Mouse (Mus musculus) limb, embryonic 11.5 days (tissue): ENCODE data around the gene Ifitm7. TPM values are rescaled to one million over a fixed set of nuclear protein-coding genes. Genes with fewer than 3 reads are reported as not detected.

Experiments used
- ATAC-seq: fragments of 200-750 bp; cut with Nextera tagmentation; 2 replicates; pipeline ENCODE4 v1.8.0; 2017; ENCODE audit warnings: low read depth; ENCODE audit not compliant: insufficient number of reproducible peaks, low FRiP score, low TSS enrichment
- DNase-seq: peaks from one replicate; pipeline ENCODE4 v3.0.0-alpha.2; 2015; ENCODE audit warnings: low spot score
- H3K27ac ChIP-seq: fragments of 300-500 bp; sonication (generic); replicated peaks from 2 replicates; pipeline ENCODE4 v1.5.1; 2014; ENCODE audit warnings: low read depth, mild to moderate bottlenecking, low read length
- H3K27me3 ChIP-seq: fragments of 300-500 bp; sonication (generic); 2 replicates; pipeline ENCODE4 v1.6.1; 2014; ENCODE audit warnings: mild to moderate bottlenecking, low read length, mixed read lengths; ENCODE audit not compliant: control insufficient read depth, insufficient read depth
- H3K36me3 ChIP-seq: fragments of 300-500 bp; sonication (generic); 2 replicates; pipeline ENCODE4 v1.6.1; 2014; ENCODE audit warnings: mild to moderate bottlenecking, low read length, moderate library complexity, mixed read lengths; ENCODE audit not compliant: control insufficient read depth, insufficient read depth
- H3K4me1 ChIP-seq: fragments of 300-500 bp; sonication (generic); 2 replicates; pipeline ENCODE4 v1.6.1; 2014; ENCODE audit warnings: low read length, mixed read lengths; ENCODE audit not compliant: control insufficient read depth, insufficient read depth
- H3K4me2 ChIP-seq: fragments of 300-500 bp; sonication (generic); 2 replicates; pipeline ENCODE4 v1.6.1; 2014; ENCODE audit warnings: low read depth, mild to moderate bottlenecking, moderate library complexity; ENCODE audit not compliant: severe bottlenecking
- H3K4me3 ChIP-seq: fragments of 300-500 bp; sonication (generic); 2 replicates; pipeline ENCODE4 v1.5.1; 2014; ENCODE audit warnings: low read depth, low read length
- H3K9ac ChIP-seq: fragments of 300-500 bp; sonication (generic); 2 replicates; pipeline ENCODE4 v1.6.1; 2014; ENCODE audit warnings: mild to moderate bottlenecking, low read length
- H3K9me3 ChIP-seq: fragments of 300-500 bp; sonication (generic); 2 replicates; pipeline ENCODE4 v1.6.1; 2016; ENCODE audit warnings: low read length; ENCODE audit not compliant: control insufficient read depth
- WGBS: fragments of 180-500 bp; shearing (Covaris S2); extraction: QIAGEN DNeasy Blood & Tissue Kit; methylation state at CpG from one replicate; pipeline ENCODE4 v1.1.7; 2014; 5-methylcytosine and 5-hydroxymethylcytosine counted together
- polyA plus RNA-seq: library from polyadenylated mRNA; unstranded; fragments of >200 nt; fragmentation: Nextera tagmentation; extraction: Ambion mirVana; gene quantifications from 2 replicates; pipeline ENCODE4 v1.2.1, GENCODE M21; 2014

Ifitm7 gene
- polyA plus RNA-seq, 1 experiment from 2014 or later: 0.21 TPM

DNA sequence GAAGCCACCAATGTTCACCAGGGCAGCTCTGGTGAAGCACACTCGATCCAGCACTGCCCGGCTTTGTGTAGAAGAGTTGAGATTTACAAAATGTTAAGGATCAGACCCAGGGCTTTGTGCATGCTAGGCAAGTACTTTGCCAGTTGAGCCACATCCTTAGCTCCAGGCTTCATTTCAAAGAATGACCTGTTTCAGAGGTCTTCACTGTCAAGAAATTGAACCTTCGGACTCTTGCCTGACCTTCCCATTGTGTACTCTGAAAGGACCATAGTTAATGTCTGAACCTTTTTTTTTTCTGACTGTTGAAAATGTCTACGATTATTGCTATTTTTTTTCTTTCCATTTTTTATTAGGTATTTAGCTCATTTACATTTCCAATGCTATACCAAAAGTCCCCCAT, 23.3 kb upstream of the Ifitm7 start:
- Histone ChIP-seq H3K27me3 (no peaks in the 10 kb centered on the region), H3K4me2 (no peak overlapping the region), H3K4me3 (no peak overlapping the region), H3K27ac (no peak overlapping the region), H3K4me1 (no peaks in the 10 kb centered on the region), H3K36me3 (no peaks in the 10 kb centered on the region), H3K9me3 (no peaks in the 10 kb centered on the region), H3K9ac (no peak overlapping the region)
- no peak for ATAC-seq
- DNase-seq: no peak
- 92% methylated on average over 4 of the region's 4 CpGs for WGBS

- no peak for ATAC-seq
- H3K27ac ChIP-seq: no peak overlapping the region
- H3K4me3 ChIP-seq: no peak overlapping the region
- no peaks in the 10 kb centered on the region for H3K36me3 ChIP-seq
- no peak overlapping the region for H3K9ac ChIP-seq
- DNase-seq: no peak
- no peaks in the 10 kb centered on the region for H3K27me3 ChIP-seq
- no peaks in the 10 kb centered on the region for H3K9me3 ChIP-seq
- H3K4me1 ChIP-seq: no peaks in the 10 kb centered on the region
- H3K4me2 ChIP-seq: no peak overlapping the region
Observed at GRCm38 (mm10) chr16:14008708-14009107, 22.0 kb upstream of the Ifitm7 start.

GRCm38 (mm10) chr16:14008081-14008480, 21.4 kb upstream of the Ifitm7 start:
- DNase-seq: no peak
- no peak overlapping the region for H3K9ac ChIP-seq
- H3K4me2 ChIP-seq: no peak overlapping the region
- no peaks in the 10 kb centered on the region for H3K9me3 ChIP-seq
- no peak overlapping the region for H3K4me3 ChIP-seq
- H3K27me3 ChIP-seq: no peaks in the 10 kb centered on the region
- no peak for ATAC-seq
- WGBS: 80% methylated on average over 2 of the region's 2 CpGs
- H3K36me3 ChIP-seq: no peaks in the 10 kb centered on the region
- H3K27ac ChIP-seq: no peak overlapping the region
- no peaks in the 10 kb centered on the region for H3K4me1 ChIP-seq

DNA sequence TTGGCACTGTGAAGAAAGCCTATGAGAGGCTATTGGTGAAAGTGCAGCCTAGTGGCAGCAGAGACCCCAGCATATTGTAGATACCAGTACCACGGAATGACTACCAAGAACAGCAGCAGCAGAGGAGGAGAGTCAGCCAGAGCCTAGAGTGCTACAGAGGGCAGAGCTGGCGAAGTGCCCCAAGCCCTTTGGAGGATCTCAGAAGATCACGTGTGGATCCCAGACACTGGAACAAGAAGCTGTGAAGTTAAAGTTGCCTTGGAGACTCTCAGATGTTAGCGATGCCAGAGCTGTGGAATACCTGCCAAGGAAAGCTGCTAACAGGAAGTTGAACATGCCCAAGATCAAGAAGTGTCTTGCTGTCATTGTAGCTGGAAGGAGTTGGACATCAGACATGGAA, 18.6 kb upstream of the Ifitm7 start:
- no peaks in the 10 kb centered on the region for H3K9me3 ChIP-seq
- no peak overlapping the region for H3K4me2 ChIP-seq
- 78% methylated on average over 4 of the region's 4 CpGs for WGBS
- H3K27ac ChIP-seq: no peak overlapping the region
- no peak overlapping the region for H3K4me3 ChIP-seq
- DNase-seq (no peak), ATAC-seq (no peak)
- H3K9ac ChIP-seq: no peak overlapping the region
- no peaks in the 10 kb centered on the region for H3K36me3 ChIP-seq
- H3K27me3 ChIP-seq: no peaks in the 10 kb centered on the region
- H3K4me1 ChIP-seq: no peaks in the 10 kb centered on the region

GRCm38 (mm10) chr16:14004726-14005125, 18.0 kb upstream of the Ifitm7 start:
- Histone ChIP-seq H3K4me1 (no peaks in the 10 kb centered on the region), H3K4me3 (no peak overlapping the region), H3K27me3 (no peaks in the 10 kb centered on the region), H3K27ac (no peak overlapping the region), H3K9me3 (no peaks in the 10 kb centered on the region), H3K4me2 (no peak overlapping the region), H3K9ac (no peak overlapping the region), H3K36me3 (no peaks in the 10 kb centered on the region)
- ATAC-seq: no peak
- DNase-seq: no peak
- 81% methylated on average over 2 of the region's 2 CpGs for WGBS

DNA sequence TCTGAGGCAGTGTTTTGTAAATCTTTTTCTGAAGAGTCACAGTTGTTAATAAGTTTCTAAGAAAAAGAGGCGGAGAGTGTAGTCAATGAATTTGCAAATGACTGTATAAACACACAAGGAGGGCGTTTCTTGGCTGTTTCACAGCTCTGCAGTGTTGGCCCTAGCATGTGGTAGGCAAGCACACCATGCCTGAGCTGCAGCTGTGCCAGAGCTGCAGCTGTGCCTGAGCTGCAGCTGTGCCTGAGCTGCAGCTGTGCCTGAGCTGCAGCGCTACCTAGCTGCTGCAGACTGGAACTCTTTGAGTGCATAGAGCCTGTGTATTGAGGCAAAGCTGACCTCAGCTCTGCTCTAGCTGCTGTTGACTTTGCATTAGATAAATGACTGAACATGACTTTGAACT, 17.5 kb upstream of the Ifitm7 start:
- H3K27ac ChIP-seq: no peak overlapping the region
- no peak overlapping the region for H3K9ac ChIP-seq
- H3K4me1 ChIP-seq: no peaks in the 10 kb centered on the region
- 31% methylated on average over 3 of the region's 3 CpGs for WGBS
- H3K4me2 ChIP-seq: no peak overlapping the region
- no peaks in the 10 kb centered on the region for H3K27me3 ChIP-seq
- no peaks in the 10 kb centered on the region for H3K36me3 ChIP-seq
- peak; percentile 39; the same call in 1 of the 2 replicates for ATAC-seq
- no peaks in the 10 kb centered on the region for H3K9me3 ChIP-seq
- H3K4me3 ChIP-seq: no peak overlapping the region
- peak; percentile 34 for DNase-seq

DNA sequence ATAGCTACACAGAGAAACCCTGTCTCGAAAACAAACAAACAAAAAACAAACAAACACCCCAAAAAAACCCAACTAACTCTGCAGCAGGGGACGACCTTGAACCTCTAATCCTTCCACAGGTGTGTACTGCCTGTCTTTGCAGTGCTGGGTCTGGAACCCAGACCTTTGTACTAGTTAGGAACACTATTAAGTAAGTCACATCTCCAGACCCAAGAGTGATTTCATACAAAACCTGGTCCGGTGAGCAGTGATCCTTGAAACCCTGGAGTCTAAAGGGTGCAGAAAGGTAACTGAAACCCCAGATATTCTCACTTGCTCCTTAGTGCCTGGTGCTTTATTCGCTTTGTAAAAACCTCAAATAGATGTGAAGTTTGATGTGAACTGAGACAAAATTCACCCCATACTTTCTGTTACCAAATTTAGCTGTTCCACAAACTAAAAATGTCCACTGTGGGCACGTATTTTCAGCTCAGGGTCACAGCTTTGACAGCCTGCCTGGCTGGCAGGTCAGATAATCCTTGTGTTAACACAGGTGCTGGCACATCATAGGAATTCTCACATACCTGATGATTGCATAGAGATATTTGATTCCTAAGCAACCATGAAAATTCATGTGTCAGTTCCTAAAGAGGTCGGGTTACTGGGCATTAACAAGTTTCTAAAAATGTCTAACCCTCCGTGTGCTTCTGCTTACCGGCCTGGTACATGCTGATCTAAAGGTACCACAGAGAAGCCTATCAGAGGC, 16.9 kb upstream of the Ifitm7 start:
- H3K27ac ChIP-seq: no peak overlapping the region
- no peaks in the 10 kb centered on the region for H3K9me3 ChIP-seq
- H3K36me3 ChIP-seq: no peaks in the 10 kb centered on the region
- ATAC-seq: no peak
- no peak overlapping the region for H3K9ac ChIP-seq
- 65% methylated on average over 8 of the region's 8 CpGs for WGBS
- H3K4me1 ChIP-seq: no peaks in the 10 kb centered on the region
- H3K4me3 ChIP-seq: no peak overlapping the region
- no peak for DNase-seq
- no peak overlapping the region for H3K4me2 ChIP-seq
- H3K27me3 ChIP-seq: no peaks in the 10 kb centered on the region

DNA sequence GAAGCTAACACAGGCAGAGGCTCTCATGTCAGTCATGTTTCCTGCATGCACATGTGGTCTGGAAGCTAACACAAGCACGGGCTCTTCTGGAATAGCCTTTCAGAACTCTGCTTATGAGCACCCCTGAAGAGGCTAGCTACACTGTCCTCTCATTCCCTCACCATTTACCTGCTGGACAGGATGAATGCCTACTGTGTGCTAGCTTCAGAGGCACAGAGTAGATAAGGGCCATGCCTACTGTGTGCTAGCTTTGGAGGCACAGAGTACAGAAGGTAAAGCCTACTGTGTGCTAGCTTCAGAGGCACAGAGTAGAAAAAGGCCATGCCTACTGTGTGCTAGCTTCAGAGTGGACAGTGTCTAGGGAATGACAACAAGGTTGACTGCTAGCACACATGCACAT, 7.8 kb upstream of the Ifitm7 start:
- no peaks in the 10 kb centered on the region for H3K27me3 ChIP-seq
- H3K9ac ChIP-seq: no peak overlapping the region
- no peaks in the 10 kb centered on the region for H3K36me3 ChIP-seq
- ATAC-seq (no peak), DNase-seq (no peak)
- H3K4me2 ChIP-seq: no peak overlapping the region
- no peaks in the 10 kb centered on the region for H3K9me3 ChIP-seq
- no peak overlapping the region for H3K27ac ChIP-seq
- no peak overlapping the region for H3K4me3 ChIP-seq
- no peaks in the 10 kb centered on the region for H3K4me1 ChIP-seq
- WGBS: 96% methylated on average over 1 of the region's 1 CpGs

DNA sequence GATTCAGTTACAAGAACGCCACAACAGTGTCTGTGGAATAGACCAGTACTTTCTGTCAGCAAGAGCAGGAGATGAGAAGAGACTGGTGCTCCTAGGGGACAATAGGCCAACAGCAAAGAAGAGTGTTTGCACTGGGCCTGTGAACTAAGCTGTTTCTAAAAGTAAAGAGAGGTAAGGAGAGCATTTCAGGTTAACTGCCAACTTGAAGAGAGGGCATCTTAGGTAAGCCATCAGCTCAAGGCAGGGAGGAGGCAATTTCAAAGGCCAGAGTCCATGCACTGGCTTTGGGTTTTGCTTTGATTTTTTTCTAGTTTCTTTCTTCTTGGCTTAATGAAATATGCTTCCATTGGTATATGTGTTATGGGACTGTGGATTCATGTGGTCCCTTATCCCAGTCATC, 7.4 kb upstream of the Ifitm7 start:
- H3K9me3 ChIP-seq: no peaks in the 10 kb centered on the region
- DNase-seq (no peak), ATAC-seq (no peak)
- no peak overlapping the region for H3K4me3 ChIP-seq
- H3K27me3 ChIP-seq: no peaks in the 10 kb centered on the region
- no peak overlapping the region for H3K9ac ChIP-seq
- H3K4me2 ChIP-seq: no peak overlapping the region
- H3K4me1 ChIP-seq: no peaks in the 10 kb centered on the region
- no peaks in the 10 kb centered on the region for H3K36me3 ChIP-seq
- H3K27ac ChIP-seq: no peak overlapping the region
- WGBS: 96% methylated on average over 1 of the region's 1 CpGs
